Mouse (Mus musculus) MEL (cell line): ENCODE measurements at regions not wholly inside any gene's neighbourhood (a gene's known extent, or its start where the extent isn't known, plus 50 kb on each side); places are given as distances from the start of the nearest gene placed in this dataset.

Source experiments
- DNase-seq: peaks from one replicate; pipeline ENCODE4 v3.0.0; 2011; ENCODE audit warnings: low read depth, low spot score
- H3K27ac ChIP-seq: 2 replicates; pipeline ENCODE4 v1.5.1; 2012; ENCODE audit warnings: low read depth, mild to moderate bottlenecking, control low read depth, low read length, moderate library complexity; ENCODE audit not compliant: control insufficient read depth
- H3K27me3 ChIP-seq, 2 experiments: fragments of 150-350 bp in 1 of 2; sonication (generic) in 1 of 2; 2 replicates each; pipeline ENCODE4 v1.6.1; 2012; ENCODE audit warnings: low read length in 2 of 2, mild to moderate bottlenecking in 2 of 2, improper control_type of control experiment in 1 of 2, moderate library complexity in 1 of 2; ENCODE audit not compliant: insufficient read depth in 2 of 2, control insufficient read depth in 1 of 2
- H3K36me3 ChIP-seq, 2 experiments: 2 replicates each; pipeline ENCODE4 v1.6.1; 2012 to 2014; ENCODE audit warnings: low read length in 2 of 2, improper control_type of control experiment in 1 of 2, inconsistent platforms in 1 of 2, mild to moderate bottlenecking in 1 of 2; ENCODE audit not compliant: insufficient read depth in 2 of 2, control insufficient read depth in 1 of 2
- H3K4me1 ChIP-seq, 2 experiments: fragments of 150-350 bp in 1 of 2; sonication (generic) in 1 of 2; 2 replicates each; pipeline ENCODE4 v1.6.1; 2012; ENCODE audit warnings: low read length in 2 of 2, improper control_type of control experiment in 1 of 2, mild to moderate bottlenecking in 1 of 2; ENCODE audit not compliant: insufficient read depth in 2 of 2, control insufficient read depth in 1 of 2
- H3K4me3 ChIP-seq, 2 experiments: fragments of 150-350 bp in 1 of 2; sonication (generic) in 1 of 2; 2 replicates each; pipeline ENCODE4 v1.5.1; 2012; ENCODE audit warnings: low read depth in 2 of 2, low read length in 2 of 2, mild to moderate bottlenecking in 2 of 2, moderate library complexity in 2 of 2, control low read depth in 1 of 2, improper control_type of control experiment in 1 of 2; ENCODE audit not compliant: control insufficient read depth in 1 of 2, insufficient read depth in 1 of 2
- H3K79me2 ChIP-seq: 2 replicates; pipeline ENCODE4 v1.6.1; 2012; ENCODE audit warnings: mild to moderate bottlenecking, low read length, moderate library complexity; ENCODE audit not compliant: control insufficient read depth, poor library complexity, insufficient read depth
- H3K9ac ChIP-seq: 2 replicates; pipeline ENCODE4 v1.6.1; 2012; ENCODE audit warnings: low read depth, mild to moderate bottlenecking, control low read depth, low read length, moderate library complexity; ENCODE audit not compliant: control insufficient read depth, poor library complexity, severe bottlenecking
- H3K9me3 ChIP-seq: fragments of 150-350 bp; sonication (generic); replicated peaks from 2 replicates; pipeline ENCODE4 v1.6.1; 2012; ENCODE audit warnings: mild to moderate bottlenecking, low read length, improper control_type of control experiment, moderate library complexity; ENCODE audit not compliant: insufficient read depth
- BHLHE40 ChIP-seq: IDR thresholded peaks from 2 replicates; pipeline ENCODE4 v1.6.1; 2012; ENCODE audit warnings: low read depth, mild to moderate bottlenecking, inconsistent platforms, low read length, improper control_type of control experiment, borderline replicate concordance
- CHD2 ChIP-seq: IDR thresholded peaks from 2 replicates; pipeline ENCODE4 v1.6.1; 2011; ENCODE audit warnings: low read length, improper control_type of control experiment
- CTCF ChIP-seq, 3 experiments: IDR thresholded peaks in 2 of 3; conservative IDR thresholded peaks in 1 of 3; 2 replicates each; pipeline ENCODE4 v1.5.1; 2011 to 2012; ENCODE audit warnings: low read length in 3 of 3, low read depth in 2 of 3, mild to moderate bottlenecking in 2 of 3, improper control_type of control experiment in 1 of 3, inconsistent platforms in 1 of 3, mixed read lengths in 1 of 3, moderate library complexity in 1 of 3; ENCODE audit not compliant: control insufficient read depth in 1 of 3, insufficient read depth in 1 of 3, poor library complexity in 1 of 3, severe bottlenecking in 1 of 3
- ETS1 ChIP-seq: IDR thresholded peaks from 2 replicates; pipeline ENCODE4 v1.6.1; 2012; ENCODE audit warnings: low read depth, mild to moderate bottlenecking, inconsistent platforms, low read length, improper control_type of control experiment, moderate library complexity
- GATA1 ChIP-seq: IDR thresholded peaks from 2 replicates; pipeline ENCODE4 v1.6.1; 2011; ENCODE audit warnings: low read depth, low read length, improper control_type of control experiment
- HCFC1 ChIP-seq: IDR thresholded peaks from 2 replicates; pipeline ENCODE4 v1.6.1; 2012; ENCODE audit warnings: low read depth, mild to moderate bottlenecking, inconsistent platforms, low read length, improper control_type of control experiment, moderate library complexity
- JUND ChIP-seq: IDR thresholded peaks from 2 replicates; pipeline ENCODE4 v1.6.1; 2011; ENCODE audit warnings: low read depth, mild to moderate bottlenecking, improper control_type of control experiment, low read length
- KAT2A ChIP-seq: conservative IDR thresholded peaks from 2 replicates; pipeline ENCODE4 v1.6.1; 2012; ENCODE audit warnings: low read depth, low read length, improper control_type of control experiment, inconsistent platforms
- MAFK ChIP-seq: IDR thresholded peaks from 2 replicates; pipeline ENCODE4 v1.6.1; 2011; ENCODE audit warnings: low read depth, mild to moderate bottlenecking, low read length, improper control_type of control experiment, borderline replicate concordance
- MAZ ChIP-seq: IDR thresholded peaks from 2 replicates; pipeline ENCODE4 v1.6.1; 2012; ENCODE audit warnings: low read depth, mild to moderate bottlenecking, inconsistent platforms, low read length, improper control_type of control experiment
- MYB ChIP-seq: IDR thresholded peaks from 2 replicates; pipeline ENCODE4 v1.6.1; 2011; ENCODE audit warnings: mild to moderate bottlenecking, low read depth, low read length, improper control_type of control experiment
- MYC ChIP-seq: IDR thresholded peaks from 2 replicates; pipeline ENCODE4 v1.6.1; 2011; ENCODE audit warnings: low read depth, mild to moderate bottlenecking, low read length, improper control_type of control experiment, moderate library complexity
- NELFE ChIP-seq: IDR thresholded peaks from 2 replicates; pipeline ENCODE4 v1.6.1; 2011; ENCODE audit warnings: low read depth, low read length, improper control_type of control experiment
- POLR2A ChIP-seq, 2 experiments: IDR thresholded peaks; 2 replicates each; pipeline ENCODE4 v1.6.1; 2011 to 2012; ENCODE audit warnings: low read length in 2 of 2, mild to moderate bottlenecking in 2 of 2, control low read depth in 1 of 2, improper control_type of control experiment in 1 of 2, low read depth in 1 of 2, moderate library complexity in 1 of 2; ENCODE audit not compliant: control insufficient read depth in 1 of 2, insufficient read depth in 1 of 2, poor library complexity in 1 of 2
- POLR2AphosphoS2 ChIP-seq: IDR thresholded peaks from 2 replicates; pipeline ENCODE4 v1.6.1; 2011; ENCODE audit warnings: low read length, improper control_type of control experiment
- SMC3 ChIP-seq: IDR thresholded peaks from 2 replicates; pipeline ENCODE4 v1.6.1; 2011; ENCODE audit warnings: low read depth, low read length, improper control_type of control experiment
- TBP ChIP-seq: IDR thresholded peaks from 2 replicates; pipeline ENCODE4 v1.8.0; 2011; ENCODE audit warnings: low read depth, low read length, improper control_type of control experiment
- UBTF ChIP-seq: IDR thresholded peaks from 2 replicates; pipeline ENCODE4 v1.6.1; 2012; ENCODE audit warnings: low read depth, mild to moderate bottlenecking, inconsistent platforms, low read length, improper control_type of control experiment, moderate library complexity, borderline replicate concordance; ENCODE audit not compliant: insufficient read depth
- ZC3H11A ChIP-seq: IDR thresholded peaks from 2 replicates; pipeline ENCODE4 v1.6.1; 2012; ENCODE audit warnings: low read depth, mild to moderate bottlenecking, inconsistent platforms, low read length, improper control_type of control experiment
- ZKSCAN1 ChIP-seq: IDR thresholded peaks from 2 replicates; pipeline ENCODE4 v1.6.1; 2012; ENCODE audit warnings: low read depth, mild to moderate bottlenecking, inconsistent platforms, low read length, improper control_type of control experiment, moderate library complexity
- ZMIZ1 ChIP-seq: IDR thresholded peaks from 2 replicates; pipeline ENCODE4 v1.6.1; 2012; ENCODE audit warnings: low read depth, mild to moderate bottlenecking, inconsistent platforms, low read length, improper control_type of control experiment, moderate library complexity

DNA sequence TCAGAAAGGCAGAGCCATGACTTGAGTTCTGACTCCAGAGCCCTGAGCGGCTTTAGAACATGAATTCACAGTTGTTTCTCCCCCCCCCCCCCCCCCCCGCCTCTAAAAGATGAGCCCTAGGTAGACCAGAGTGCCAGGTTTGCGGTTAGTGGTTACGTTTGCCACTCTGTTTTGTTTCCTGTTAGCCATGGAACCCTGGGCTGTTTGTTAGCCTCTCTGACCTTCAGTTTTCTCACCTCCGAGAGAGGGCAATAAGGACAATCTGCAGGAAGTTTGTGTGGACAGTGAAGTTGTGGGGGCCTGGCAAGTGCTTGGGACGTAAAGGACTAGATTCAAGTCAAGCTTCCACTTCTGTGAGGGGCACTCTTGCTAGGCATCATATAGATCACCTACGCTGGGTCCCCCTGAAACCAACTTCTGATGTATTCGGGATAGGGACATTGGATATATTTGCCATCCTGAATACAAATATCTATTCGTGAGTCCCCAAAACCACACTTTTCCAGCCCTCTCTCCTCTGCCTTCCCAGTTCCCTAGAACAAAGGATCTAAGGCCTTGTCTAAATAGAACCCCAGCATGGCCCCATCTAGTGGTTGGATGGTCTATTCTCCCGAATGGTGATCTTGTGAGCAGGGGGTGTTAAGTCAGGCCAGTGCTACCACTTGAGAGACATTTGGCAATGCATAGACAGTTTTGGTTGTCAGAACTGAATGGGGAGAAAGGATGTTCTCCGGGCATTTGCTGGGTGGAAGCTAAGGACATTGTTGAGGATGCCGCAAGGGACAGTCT lies 145.4 kb upstream of the Tle3 start:
- H3K4me1 ChIP-seq = no peaks in the 10 kb centered on the region
- DNase-seq = no peak
- no peaks in the 10 kb centered on the region for H3K79me2 ChIP-seq
- H3K9me3 ChIP-seq = no peaks in the 10 kb centered on the region
- TF ChIP-seq CTCF (IDR thresholded peaks at IDR 0.05 in 2 of 3, conservative IDR thresholded peaks at IDR 0.05 in 1 of 3; ENCODE audit: control insufficient read depth in 1 of 3, insufficient read depth in 1 of 3, low read depth in 2 of 3, low read length in 3 of 3, poor library complexity in 1 of 3, severe bottlenecking in 1 of 3) (peak in 1 of 3 experiments; percentile 36; a peak in 2 of 6 replicates), ETS1 (no peak), HCFC1 (no peak), SMC3 (peak; percentile 36; the same call in 1 of the 2 replicates)
- TF ChIP-seq, all 39 proteins: peak for 2
- Histone ChIP-seq H3K27me3 (no peaks in the 10 kb centered on the region; a peak in 1 of 4 replicates), H3K4me3 (no peak overlapping the region), H3K27ac (no peak overlapping the region), H3K36me3 (no peaks in the 10 kb centered on the region), H3K9ac (no peak overlapping the region)

DNA sequence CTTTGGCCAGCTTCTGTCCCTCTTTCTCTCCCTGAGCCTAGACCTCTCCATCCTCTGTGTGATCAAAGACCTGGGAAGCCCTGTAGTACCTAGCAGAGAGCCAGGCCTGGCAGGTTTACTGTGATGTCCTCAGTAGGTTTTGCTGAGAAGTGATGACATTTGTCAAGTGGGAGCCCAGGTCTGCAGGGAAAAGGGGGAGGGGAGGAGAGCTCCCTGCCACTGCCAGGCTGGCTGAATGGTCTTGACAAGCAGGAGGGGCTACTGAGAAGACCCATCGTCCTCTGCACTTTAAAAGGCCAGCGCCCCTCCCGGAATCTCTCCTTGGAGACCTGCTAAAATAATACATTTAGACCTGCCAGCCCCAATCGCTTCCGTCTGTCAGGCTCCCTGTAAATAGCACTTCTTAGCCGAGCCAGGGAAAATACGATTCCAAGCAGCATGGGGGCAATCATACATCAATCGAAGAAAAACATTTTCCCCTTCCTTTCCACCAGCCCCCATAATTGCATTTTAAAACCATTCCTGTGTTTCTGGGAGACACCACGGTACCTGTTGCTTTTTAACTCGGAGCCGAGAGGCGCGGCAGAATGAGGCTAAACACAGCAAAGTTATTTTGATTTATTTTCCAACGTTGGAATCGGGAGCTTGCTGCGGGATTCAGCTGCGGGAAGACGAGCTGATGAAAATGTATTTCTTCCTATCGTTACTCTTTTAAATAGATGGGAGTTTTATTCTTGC lies 144.5 kb upstream of the Tle3 start:
- no peaks in the 10 kb centered on the region; a peak in 1 of 4 replicates for H3K27me3 ChIP-seq
- H3K36me3 ChIP-seq = no peaks in the 10 kb centered on the region
- no peak overlapping the region for H3K27ac ChIP-seq
- H3K9ac ChIP-seq = no peak overlapping the region
- no peaks in the 10 kb centered on the region for H3K4me1 ChIP-seq
- no peak for TF ChIP-seq MYC
- TF ChIP-seq ZC3H11A = no peak
- no peak for TF ChIP-seq ZMIZ1
- TF ChIP-seq ZKSCAN1 = no peak
- no peak for TF ChIP-seq SMC3
- TF ChIP-seq MAZ = no peak
- no peak for TF ChIP-seq POLR2A (IDR thresholded peaks at IDR 0.05; ENCODE audit: control insufficient read depth in 1 of 2, insufficient read depth in 1 of 2, low read depth in 1 of 2, low read length in 2 of 2, poor library complexity in 1 of 2)
- no peak for TF ChIP-seq POLR2AphosphoS2
- TF ChIP-seq CHD2 = no peak
- TF ChIP-seq MYB = no peak
- TF ChIP-seq MAFK = no peak
- no peak for TF ChIP-seq BHLHE40
- no peak for TF ChIP-seq KAT2A
- no peak for TF ChIP-seq ETS1
- no peak for TF ChIP-seq NELFE
- no peak for TF ChIP-seq GATA1
- TF ChIP-seq UBTF = no peak
- TF ChIP-seq TBP = no peak
- TF ChIP-seq JUND = no peak
- no peaks in the 10 kb centered on the region for H3K79me2 ChIP-seq
- no peaks in the 10 kb centered on the region for H3K9me3 ChIP-seq
- no peak overlapping the region for H3K4me3 ChIP-seq
- DNase-seq = no peak
